Mouse (Mus musculus): ENCODE data around the gene Usp22. TPM values are rescaled to one million over a fixed set of nuclear protein-coding genes. Genes with fewer than 3 reads are reported as not detected.

The Usp22 gene
- total RNA-seq, 2 experiments from 2014 or later = 13.4 to 16.7 TPM

GRCm38 (mm10) chr11:61126606-61127355 lies 48.1 kb downstream of the Usp22 start, which contains the start of gene Tnfrsf13b:
Gene Tnfrsf13b, plus strand, starts transcription at chr11:61126755.
- Histone ChIP-seq H3K27ac (no peak within 1 kb of the TSS), H3K4me3 (no peak within 1 kb of the TSS)
- intact Hi-C loops (cut with DNase I) = no loop called here
- TF ChIP-seq CTCF (IDR thresholded peaks at IDR 0.05) = no peak
- DNase-seq = no peak

GRCm38 (mm10) chr11:61125970-61126369 lies 48.9 kb downstream of the Usp22 start:
- DNase-seq = no peak
- no peak for TF ChIP-seq CTCF (IDR thresholded peaks at IDR 0.05)
- H3K27ac ChIP-seq = no peak overlapping the region
- intact Hi-C loops (cut with DNase I) = no loop called here
- no peak overlapping the region for H3K4me3 ChIP-seq

DNA sequence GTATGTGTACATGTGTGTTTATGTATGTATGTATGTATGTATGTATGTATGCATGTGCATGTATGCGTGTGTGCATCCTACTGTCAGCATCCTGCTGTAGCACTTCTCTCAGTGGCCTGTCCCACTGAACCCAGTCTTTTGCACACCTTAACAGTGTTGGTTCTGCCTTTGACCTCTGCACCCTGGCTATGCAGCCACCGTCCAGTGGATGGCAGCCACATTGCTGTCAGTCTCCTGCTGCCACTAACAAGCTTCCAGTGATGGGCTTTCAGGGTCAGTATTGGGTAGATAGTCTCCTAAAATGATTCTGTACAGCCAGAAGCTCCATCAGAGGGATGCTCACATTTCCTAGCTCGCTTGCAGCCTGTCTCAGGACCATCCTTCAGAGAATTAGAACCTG lies 51.0 kb downstream of the Usp22 start:
- no peak for DNase-seq
- TF ChIP-seq CTCF (IDR thresholded peaks at IDR 0.05) = no peak

DNA sequence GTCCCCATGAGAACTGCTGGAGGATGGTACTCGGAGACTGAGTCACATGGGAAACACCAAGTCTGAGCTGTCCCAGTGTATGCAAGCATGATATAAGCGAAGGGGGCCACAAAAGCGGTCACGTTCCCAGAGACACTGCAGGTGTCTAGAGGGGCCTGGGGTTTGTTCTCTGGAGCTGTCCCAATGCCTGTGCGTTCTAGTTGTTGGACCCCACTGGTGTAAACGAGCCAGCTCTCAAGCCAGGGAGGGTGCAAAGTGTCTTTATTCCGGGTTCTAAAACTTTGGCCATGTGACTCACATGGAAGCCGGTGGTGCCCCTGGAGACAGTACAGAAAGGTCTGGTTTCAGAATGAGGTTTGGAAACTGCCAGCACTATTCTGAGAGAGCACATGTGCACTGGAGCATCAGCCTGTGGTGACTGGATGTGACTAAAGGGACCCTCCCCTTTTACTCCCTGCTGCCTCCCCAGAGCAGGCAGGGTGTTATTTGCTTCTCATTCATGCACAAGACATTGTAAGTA lies 52.0 kb downstream of the Usp22 start:
- no peak for TF ChIP-seq CTCF (IDR thresholded peaks at IDR 0.05)
- intact Hi-C loops (cut with DNase I) = no loop called here
- no peak for DNase-seq
- no peak overlapping the region for H3K4me3 ChIP-seq
- H3K27ac ChIP-seq = no peak overlapping the region

More for the DNA sequence above, 51.0 kb downstream of the Usp22 start:
- intact Hi-C loops (cut with DNase I) = no loop called here
- Histone ChIP-seq H3K27ac (no peak overlapping the region), H3K4me3 (no peak overlapping the region)

GRCm38 (mm10) chr11:61122283-61122768 lies 52.5 kb downstream of the Usp22 start:
- Histone ChIP-seq H3K4me3 (no peak overlapping the region), H3K27ac (no peak overlapping the region)
- DNase-seq = no peak
- intact Hi-C loops (cut with DNase I) = no loop called here
- no peak for TF ChIP-seq CTCF (IDR thresholded peaks at IDR 0.05)

- H3K4me3 ChIP-seq = no peak overlapping the region
- intact Hi-C loops (cut with DNase I) = no loop called here
- TF ChIP-seq CTCF (IDR thresholded peaks at IDR 0.05) = no peak
- H3K27ac ChIP-seq = no peak overlapping the region
- no peak for DNase-seq
Measured at GRCm38 (mm10) chr11:61119996-61120583, 54.8 kb downstream of the Usp22 start.

GRCm38 (mm10) chr11:61116226-61116625 lies 58.6 kb downstream of the Usp22 start:
- H3K4me3 ChIP-seq = no peak overlapping the region
- no peak overlapping the region for H3K27ac ChIP-seq
- no peak for TF ChIP-seq CTCF (IDR thresholded peaks at IDR 0.05)
- intact Hi-C loops (cut with DNase I) = no loop called here
- no peak for DNase-seq

DNA sequence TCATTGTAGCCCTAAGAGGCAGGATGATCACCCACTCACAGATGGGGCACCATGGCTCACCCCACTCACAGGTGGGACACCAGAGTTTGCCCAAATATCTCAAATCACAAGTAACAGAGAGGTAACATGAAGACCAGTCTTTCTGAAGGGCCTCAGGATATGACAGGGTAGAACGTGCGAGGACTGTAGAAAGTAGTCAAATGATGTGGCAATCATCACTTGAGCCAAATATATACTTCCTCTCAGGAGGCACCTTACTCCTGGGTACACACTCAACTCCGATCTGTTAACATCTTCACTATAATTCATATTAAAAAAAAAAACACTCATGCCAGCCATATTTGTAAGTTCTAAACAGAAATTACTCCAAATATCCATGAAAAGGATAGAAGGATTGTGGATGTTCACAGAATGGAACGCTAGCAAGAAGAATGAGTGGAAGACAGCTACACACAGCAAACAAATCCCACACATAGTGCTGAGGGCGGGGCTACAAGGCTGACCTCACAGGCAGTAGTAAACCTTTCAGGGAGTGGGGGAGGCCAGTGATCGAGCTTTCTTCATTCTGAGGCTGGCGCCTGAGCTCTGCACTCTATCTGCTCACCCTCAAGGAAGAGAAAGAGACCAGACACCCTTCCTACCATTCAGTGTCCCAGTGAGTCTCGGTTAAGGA lies 62.4 kb downstream of the Usp22 start:
- Histone ChIP-seq H3K27ac (no peak overlapping the region), H3K4me3 (no peak overlapping the region)
- intact Hi-C loops (cut with DNase I) = no loop called here
- TF ChIP-seq CTCF (IDR thresholded peaks at IDR 0.05) = no peak
- DNase-seq = no peak

DNA sequence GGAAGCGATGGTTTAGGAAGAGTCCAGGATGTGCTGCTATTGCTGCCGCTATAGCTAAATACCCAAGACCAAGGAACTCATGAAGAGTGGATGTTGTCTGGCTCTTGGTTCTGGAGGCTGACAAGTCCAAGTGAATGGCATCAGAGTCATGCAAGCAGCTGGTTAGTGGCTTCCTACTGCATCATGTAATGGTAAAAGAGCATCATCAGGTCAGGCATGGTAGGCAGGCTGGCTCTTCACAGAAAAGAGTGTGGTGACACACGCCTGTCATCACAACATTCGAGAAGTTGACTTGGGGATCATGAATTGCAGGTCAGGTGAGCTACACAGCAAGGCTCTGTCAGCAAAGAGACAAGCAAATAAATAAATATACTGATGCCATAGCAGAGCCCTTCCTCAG lies 63.4 kb downstream of the Usp22 start:
- no peak for DNase-seq
- Histone ChIP-seq H3K4me3 (no peak overlapping the region), H3K27ac (no peak overlapping the region)
- intact Hi-C loops (cut with DNase I) = no loop called here
- no peak for TF ChIP-seq CTCF (IDR thresholded peaks at IDR 0.05)

GRCm38 (mm10) chr11:61110928-61111327 lies 63.9 kb downstream of the Usp22 start:
- intact Hi-C loops (cut with DNase I) = no loop called here
- TF ChIP-seq CTCF (IDR thresholded peaks at IDR 0.05) = no peak
- Histone ChIP-seq H3K27ac (no peak overlapping the region), H3K4me3 (no peak overlapping the region)
- no peak for DNase-seq

DNA sequence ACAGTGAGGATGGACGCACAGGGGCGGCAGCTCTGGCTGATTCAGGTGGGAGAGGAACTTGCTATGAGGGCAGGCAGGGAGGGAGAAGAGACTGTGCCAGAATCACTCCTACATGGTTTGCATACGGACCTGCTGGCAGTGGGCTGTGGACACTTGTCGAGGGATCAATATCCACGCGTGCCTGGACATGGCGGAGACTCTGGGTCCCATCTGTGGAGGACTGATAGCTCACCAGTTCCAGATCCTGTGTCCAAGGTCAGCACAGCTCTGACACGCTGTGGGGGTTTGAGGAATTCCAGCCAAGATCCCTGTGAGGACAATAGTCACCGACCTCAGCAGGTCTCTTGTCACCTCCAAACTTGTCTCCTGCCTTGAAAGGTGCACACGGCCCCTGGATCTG lies 64.7 kb downstream of the Usp22 start:
- intact Hi-C loops (cut with DNase I) = no loop called here
- no peak for DNase-seq
- no peak for TF ChIP-seq CTCF (IDR thresholded peaks at IDR 0.05)
- no peak overlapping the region for H3K4me3 ChIP-seq
- H3K27ac ChIP-seq = no peak overlapping the region

DNA sequence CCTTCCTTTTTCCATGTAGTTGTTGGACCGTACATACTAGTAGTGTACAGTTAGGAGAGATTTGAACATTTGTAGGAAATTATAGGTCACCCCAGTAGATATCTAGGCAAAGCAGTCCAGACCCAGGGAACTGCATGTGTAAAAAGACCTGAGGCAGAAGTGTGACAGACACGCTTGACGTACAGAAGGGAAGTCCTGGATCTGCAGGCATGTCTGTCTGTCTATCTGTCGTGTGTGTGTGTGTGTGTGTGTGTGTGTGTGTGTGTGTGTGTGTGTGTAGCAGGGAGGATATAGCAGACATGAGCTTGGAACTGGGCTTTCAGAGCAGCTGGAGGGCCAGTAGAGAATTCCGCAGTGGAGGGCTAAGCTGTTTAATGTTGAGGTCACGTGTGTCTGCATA lies 65.1 kb downstream of the Usp22 start:
- no peak for TF ChIP-seq CTCF (IDR thresholded peaks at IDR 0.05)
- intact Hi-C loops (cut with DNase I) = loop anchor here (5.0 to 10.0 kb wide), 2 partner anchors 48 to 305 kb away; no protein-coding TSS in a partner anchor
- Histone ChIP-seq H3K27ac (no peak overlapping the region), H3K4me3 (no peak overlapping the region)
- no peak for DNase-seq

DNA sequence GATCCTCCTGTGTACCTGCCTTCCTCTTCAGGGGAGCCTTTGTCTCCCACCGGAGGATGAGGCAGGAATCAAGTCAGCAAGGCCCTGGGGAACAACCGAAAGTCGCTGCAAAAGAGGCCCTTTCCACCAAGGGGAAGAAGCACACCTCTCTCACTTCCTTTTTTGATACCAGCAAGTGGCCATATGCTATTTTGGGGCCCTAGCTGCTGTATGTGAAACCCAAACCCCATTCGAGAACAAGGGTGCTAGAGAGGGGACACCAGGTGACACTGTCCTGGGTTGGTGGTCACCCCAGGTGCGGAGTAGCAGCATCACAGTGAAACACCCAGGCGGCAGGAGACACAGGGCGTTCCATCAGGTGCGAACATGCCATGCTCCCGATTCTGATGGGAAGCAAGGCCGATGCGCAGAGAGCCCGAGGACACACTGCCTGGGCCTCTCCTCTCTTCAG lies 65.9 kb downstream of the Usp22 start:
- DNase-seq = no peak
- no peak overlapping the region for H3K27ac ChIP-seq
- no peak overlapping the region for H3K4me3 ChIP-seq
- TF ChIP-seq CTCF (IDR thresholded peaks at IDR 0.05) = no peak
- intact Hi-C loops (cut with DNase I) = loop anchor here (5.0 to 10.0 kb wide), 2 partner anchors 48 to 306 kb away; no protein-coding TSS in a partner anchor
